Mouse (Mus musculus): ENCODE data around the gene Fastk. TPM values are rescaled to one million over a fixed set of nuclear protein-coding genes. Genes with fewer than 3 reads are reported as not detected.

The Fastk gene
- polyA plus RNA-seq, 1 experiment from 2014 or later: 66.8 TPM

GRCm38 (mm10) chr5:24453985-24454303 is 8.9 kb upstream of the Fastk start:
- peaks cover 11% of the 10 kb centered on the region; the same call in 1 of the 2 replicates for H3K36me3 ChIP-seq (ENCODE audit: control insufficient read depth, insufficient read depth)
- H3K4me3 ChIP-seq (ENCODE audit: low read depth, low read length): no peak overlapping the region
- H3K9ac ChIP-seq (ENCODE audit: low read depth, low read length): no peak overlapping the region
- H3K27ac ChIP-seq (ENCODE audit: low read depth, low read length): no peak overlapping the region
- H3K9me3 ChIP-seq (ENCODE audit: control insufficient read depth): no peaks in the 10 kb centered on the region
- 27% methylated on average over 2 of the region's 2 CpGs for WGBS
- peak overlapping the region; percentile 99 for H3K4me2 ChIP-seq (replicated peaks; ENCODE audit: low read depth)
- no peak for TF ChIP-seq CTCF (IDR thresholded peaks at IDR 0.05; ENCODE audit: low read depth)
- ATAC-seq: no peak
- 0 out of 2 replicates have a peak, but pooled peaks cover 5% of the 10 kb centered on the region for H3K4me1 ChIP-seq (replicated peaks; ENCODE audit: control insufficient read depth, insufficient read depth, low read length)
- no peaks in the 10 kb centered on the region for H3K27me3 ChIP-seq (replicated peaks; ENCODE audit: control insufficient read depth, insufficient read depth, low read length)

- WGBS: 30% methylated on average over 5 of the region's 5 CpGs
- H3K27ac ChIP-seq (ENCODE audit: low read depth, low read length): no peak overlapping the region
These were observed 8.3 kb upstream of the Fastk start for GRCm38 (mm10) chr5:24453283-24453984.

GRCm38 (mm10) chr5:24452691-24453233 is 7.7 kb upstream of the Fastk start:
- H3K36me3 ChIP-seq (ENCODE audit: control insufficient read depth, insufficient read depth): no peaks in the 10 kb centered on the region
- no peak for ATAC-seq
- H3K4me1 ChIP-seq (replicated peaks; ENCODE audit: control insufficient read depth, insufficient read depth, low read length): 0 out of 2 replicates have a peak, but pooled peaks cover 8% of the 10 kb centered on the region
- peak overlapping the region; percentile 86; the same call in 1 of the 2 replicates for H3K27ac ChIP-seq (ENCODE audit: low read depth, low read length)
- H3K27me3 ChIP-seq (replicated peaks; ENCODE audit: control insufficient read depth, insufficient read depth, low read length): no peaks in the 10 kb centered on the region
- peak overlapping the region; percentile 72 for H3K4me3 ChIP-seq (ENCODE audit: low read depth, low read length)
- 1% methylated on average over 28 of the region's 29 CpGs for WGBS
- no peaks in the 10 kb centered on the region for H3K9me3 ChIP-seq (ENCODE audit: control insufficient read depth)
- TF ChIP-seq CTCF (IDR thresholded peaks at IDR 0.05; ENCODE audit: low read depth): no peak; the same call in 1 of the 2 replicates
- H3K4me2 ChIP-seq (replicated peaks; ENCODE audit: low read depth): peak overlapping the region; percentile 99
- peak overlapping the region; percentile 78 for H3K9ac ChIP-seq (ENCODE audit: low read depth, low read length)

More at GRCm38 (mm10) chr5:24453283-24453984, 8.3 kb upstream of the Fastk start:
- H3K9me3 ChIP-seq (ENCODE audit: control insufficient read depth): no peaks in the 10 kb centered on the region
- peak overlapping the region; percentile 72 for H3K4me3 ChIP-seq (ENCODE audit: low read depth, low read length)
- peak overlapping the region; percentile 99 for H3K4me2 ChIP-seq (replicated peaks; ENCODE audit: low read depth)
- no peak overlapping the region for H3K9ac ChIP-seq (ENCODE audit: low read depth, low read length)
- no peaks in the 10 kb centered on the region for H3K27me3 ChIP-seq (replicated peaks; ENCODE audit: control insufficient read depth, insufficient read depth, low read length)
- no peak for TF ChIP-seq CTCF (IDR thresholded peaks at IDR 0.05; ENCODE audit: low read depth)
- peaks cover 6% of the 10 kb centered on the region; the same call in 1 of the 2 replicates for H3K36me3 ChIP-seq (ENCODE audit: control insufficient read depth, insufficient read depth)
- 0 out of 2 replicates have a peak, but pooled peaks cover 5% of the 10 kb centered on the region for H3K4me1 ChIP-seq (replicated peaks; ENCODE audit: control insufficient read depth, insufficient read depth, low read length)
- ATAC-seq: no peak

- Histone ChIP-seq H3K27ac (ENCODE audit: low read depth, low read length) (peak within 1 kb of the TSS; percentile 86), H3K9me3 (ENCODE audit: control insufficient read depth) (no peaks in the 10 kb centered on the region), H3K36me3 (ENCODE audit: control insufficient read depth, insufficient read depth) (no peaks in the 10 kb centered on the region), H3K4me1 (replicated peaks; ENCODE audit: control insufficient read depth, insufficient read depth, low read length) (0 out of 2 replicates have a peak, but pooled peaks cover 8% of the 10 kb centered on the region), H3K4me3 (ENCODE audit: low read depth, low read length) (peak within 1 kb of the TSS; percentile 72), H3K27me3 (replicated peaks; ENCODE audit: control insufficient read depth, insufficient read depth, low read length) (no peaks in the 10 kb centered on the region), H3K4me2 (replicated peaks; ENCODE audit: low read depth) (peak within 1 kb of the TSS; percentile 99), H3K9ac (ENCODE audit: low read depth, low read length) (peak within 1 kb of the TSS; percentile 78)
- TF ChIP-seq CTCF (IDR thresholded peaks at IDR 0.05; ENCODE audit: low read depth): no peak
- WGBS: under 1% methylated on average over 41 of the region's 85 CpGs
- ATAC-seq: no peak
These were observed 7.1 kb upstream of the Fastk start, which contains the start of gene Agap3 for GRCm38 (mm10) chr5:24452030-24452690. Agap3 (plus strand) TSS chr5:24452177.

DNA sequence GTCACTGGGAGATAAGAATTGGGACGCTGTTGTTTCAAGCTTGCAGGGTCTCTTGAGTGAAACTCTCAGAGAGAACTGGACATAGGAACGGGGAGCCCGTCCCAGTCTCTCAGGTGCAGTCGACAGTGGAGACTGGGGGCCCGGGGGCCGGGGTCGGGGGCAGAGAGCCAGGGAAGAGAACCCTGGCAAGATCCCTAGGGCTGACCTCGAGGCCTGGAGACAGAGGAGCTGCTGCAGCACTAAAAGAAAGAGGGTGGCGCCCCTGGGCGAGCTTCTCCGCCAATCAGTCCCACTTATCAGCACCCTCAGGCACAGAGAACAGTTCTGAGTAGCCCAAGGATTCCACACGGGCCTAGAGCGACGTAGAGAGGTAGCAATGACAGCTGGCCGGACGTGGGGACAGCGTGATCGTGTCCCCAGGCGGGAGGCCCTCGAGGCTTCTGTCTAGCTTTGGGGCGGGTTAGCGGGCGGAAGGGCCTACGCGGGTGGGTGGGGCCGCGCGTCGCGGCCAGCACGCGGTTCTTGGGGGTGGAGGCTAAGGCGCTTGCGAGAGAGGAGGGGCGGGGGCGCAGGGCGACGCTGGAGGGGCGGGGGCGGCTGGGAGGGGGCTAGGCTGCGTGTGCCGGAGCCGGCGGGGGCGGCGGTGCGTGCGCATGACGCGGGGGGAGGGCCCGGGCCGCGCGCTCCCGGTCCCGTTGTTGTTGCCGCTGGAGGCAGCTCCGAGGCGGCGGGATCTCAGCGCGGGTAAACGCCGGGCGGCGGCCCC is 6.4 kb upstream of the Fastk start:
- peak overlapping the region; percentile 78 for H3K9ac ChIP-seq (ENCODE audit: low read depth, low read length)
- peak overlapping the region; percentile 72 for H3K4me3 ChIP-seq (ENCODE audit: low read depth, low read length)
- 7% methylated on average over 23 of the region's 66 CpGs for WGBS
- TF ChIP-seq CTCF (IDR thresholded peaks at IDR 0.05; ENCODE audit: low read depth): no peak
- no peaks in the 10 kb centered on the region for H3K36me3 ChIP-seq (ENCODE audit: control insufficient read depth, insufficient read depth)
- no peaks in the 10 kb centered on the region for H3K27me3 ChIP-seq (replicated peaks; ENCODE audit: control insufficient read depth, insufficient read depth, low read length)
- peak overlapping the region; percentile 86 for H3K27ac ChIP-seq (ENCODE audit: low read depth, low read length)
- no peaks in the 10 kb centered on the region for H3K9me3 ChIP-seq (ENCODE audit: control insufficient read depth)
- peak overlapping the region; percentile 99 for H3K4me2 ChIP-seq (replicated peaks; ENCODE audit: low read depth)
- H3K4me1 ChIP-seq (replicated peaks; ENCODE audit: control insufficient read depth, insufficient read depth, low read length): 0 out of 2 replicates have a peak, but pooled peaks cover 8% of the 10 kb centered on the region
- ATAC-seq: peak; percentile 77
